12 mouse cellular contexts compared by ENCODE assay signal in the genomic region with DNA sequence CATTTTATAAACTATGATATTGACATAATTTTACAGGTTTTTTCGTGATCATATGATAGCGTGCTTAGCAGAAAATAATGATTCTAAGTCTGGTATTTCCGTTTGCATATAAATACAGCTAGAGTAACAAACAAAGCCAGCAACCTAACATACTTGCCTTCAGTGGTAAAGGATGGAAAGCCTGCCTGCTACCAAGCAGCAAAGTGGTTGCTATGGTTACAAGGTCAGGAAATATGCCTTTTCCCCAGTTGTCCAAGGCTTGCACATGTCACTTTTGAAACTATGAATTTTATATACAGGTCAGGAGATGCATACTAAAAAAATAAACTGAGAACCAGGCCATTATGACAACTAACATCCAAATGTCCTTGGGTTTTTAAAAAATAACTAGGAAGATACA.
DNase-seq lines count a peak whose midpoint lies in the region; ATAC-seq lines count a peak whose summit lies in the region.
"Had no signal": no experiment of that assay in that cellular context is flagged by ENCODE, and none has a peak within 500 bp of the region (broad histone marks: within the 10 kb centered on the region; RNA-seq: fewer than 3 reads in every experiment).

No protein-coding gene starts in this region.

- no peak overlapping the region for H3K27ac ChIP-seq in neural tube, embryonic 11.5 days (ENCODE audit: low read depth, low read length)
- peak overlapping the region; percentile 44; the same call in 1 of the 2 replicates for H3K27ac ChIP-seq in midbrain, embryonic 13.5 days
- H3K27ac ChIP-seq: limb, embryonic 15.5 days had no signal

- H3K9ac ChIP-seq in neural tube, embryonic 11.5 days (ENCODE audit: low read length), result no peak overlapping the region
- no peak overlapping the region for H3K9ac ChIP-seq in midbrain, embryonic 13.5 days (replicated peaks)
- H3K9ac ChIP-seq: limb, embryonic 15.5 days had no signal

- peaks cover 6% of the 10 kb centered on the region; the same call in 1 of the 2 replicates for H3K4me1 ChIP-seq in neural tube, embryonic 11.5 days (ENCODE audit: control insufficient read depth, insufficient read depth, low read length)
- peaks cover 9% of the 10 kb centered on the region; the same call in 1 of the 2 replicates for H3K4me1 ChIP-seq in midbrain, embryonic 13.5 days (replicated peaks)
- H3K4me1 ChIP-seq: limb, embryonic 15.5 days had no signal

- WGBS in neural tube, embryonic 11.5 days, result 40% methylated on average over 3 of the region's 3 CpGs
- 8% methylated on average over 3 of the region's 3 CpGs for WGBS in midbrain, embryonic 13.5 days

- peak; percentile 59; the same call in 1 of the 2 replicates for ATAC-seq in neural tube, embryonic 11.5 days (ENCODE audit: insufficient read depth, low FRiP score, low TSS enrichment)
- ATAC-seq in midbrain, embryonic 13.5 days, result peak; percentile 91
- ATAC-seq: intestine, postnatal 0 days had no signal

- peak; percentile 14 for DNase-seq in neural tube, embryonic 11.5 days (ENCODE audit: low spot score)
- no peak for DNase-seq in neural tube, embryonic 10.5 days (ENCODE audit: extremely low spot score, low spot score)
- peak; percentile 20 for DNase-seq in forelimb bud, embryonic 11.5 days (ENCODE audit: low read depth, low spot score)
- no peak for DNase-seq in adrenal gland, adult (ENCODE audit: inconsistent age in 2 of 2, low spot score in 1 of 2)
- DNase-seq in adrenal gland, postnatal 14 days, result no peak
- no peak for DNase-seq in heart, adult 8-10 months (ENCODE audit: low spot score)
- no peak for DNase-seq in ovary, postnatal 36 days (ENCODE audit: low spot score)
- DNase-seq: thymus, postnatal 4 days had no signal

- H3K27me3 ChIP-seq in neural tube, embryonic 11.5 days (ENCODE audit: control insufficient read depth, insufficient read depth, low read length), result no peaks in the 10 kb centered on the region
- H3K27me3 ChIP-seq in midbrain, embryonic 13.5 days, result no peaks in the 10 kb centered on the region
- H3K27me3 ChIP-seq: limb, embryonic 15.5 days had no signal

- H3K4me2 ChIP-seq in neural tube, embryonic 11.5 days (ENCODE audit: low read depth), result no peak overlapping the region
- no peak overlapping the region for H3K4me2 ChIP-seq in midbrain, embryonic 13.5 days (replicated peaks)
- H3K4me2 ChIP-seq: limb, embryonic 15.5 days had no signal

- no peaks in the 10 kb centered on the region for H3K36me3 ChIP-seq in neural tube, embryonic 11.5 days (ENCODE audit: control insufficient read depth, insufficient read depth, low read length)
- no peaks in the 10 kb centered on the region for H3K36me3 ChIP-seq in midbrain, embryonic 13.5 days
- H3K36me3 ChIP-seq: G1E; limb, embryonic 15.5 days had no signal

- no peaks in the 10 kb centered on the region for H3K9me3 ChIP-seq in neural tube, embryonic 11.5 days (ENCODE audit: control insufficient read depth, low read length)
- H3K9me3 ChIP-seq in midbrain, embryonic 13.5 days, result no peaks in the 10 kb centered on the region
- H3K9me3 ChIP-seq: G1E; limb, embryonic 15.5 days had no signal

- H3K4me3 ChIP-seq in neural tube, embryonic 11.5 days (ENCODE audit: low read depth, low read length), result no peak overlapping the region
- H3K4me3 ChIP-seq in midbrain, embryonic 13.5 days (replicated peaks), result no peak overlapping the region
- H3K4me3 ChIP-seq: limb, embryonic 15.5 days had no signal

Comparison
In these comparisons a context has a peak if more than half of its experiments do, and no peak if none do; other contexts are left out.
1. DNase-seq: peak in neural tube, embryonic 11.5 days (single experiment) and forelimb bud, embryonic 11.5 days (single experiment); none in neural tube, embryonic 10.5 days (single experiment), adrenal gland, adult (0 of 2), adrenal gland, postnatal 14 days (single experiment), heart, adult 8-10 months (single experiment) and ovary, postnatal 36 days (single experiment).